Mouse (Mus musculus): Measurements from ENCODE around the gene Casc3.

Casc3 gene

DNA sequence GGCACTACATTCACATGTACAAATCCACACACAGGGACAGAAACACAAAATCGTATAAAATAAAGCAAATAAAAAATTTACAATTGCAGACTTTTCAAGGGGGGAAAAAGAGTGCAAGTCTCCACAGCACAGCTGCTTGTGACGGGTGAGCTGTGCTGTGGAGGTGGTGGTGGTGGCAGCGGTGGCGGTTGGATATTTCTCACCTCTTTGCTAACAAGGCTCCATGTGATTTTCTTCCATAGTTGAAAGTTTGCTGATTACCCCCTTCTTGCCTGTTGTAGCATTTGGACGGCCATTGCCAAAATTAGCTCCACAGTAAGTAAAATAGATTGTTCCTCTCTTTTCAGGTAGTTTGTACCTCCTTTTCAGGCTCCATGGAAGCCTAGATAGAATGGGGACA, at the start of gene Casc3:
Casc3 (plus strand) TSS at position 301 of the 400 bp plus-strand sequence.
- no peak for DNase-seq

DNA sequence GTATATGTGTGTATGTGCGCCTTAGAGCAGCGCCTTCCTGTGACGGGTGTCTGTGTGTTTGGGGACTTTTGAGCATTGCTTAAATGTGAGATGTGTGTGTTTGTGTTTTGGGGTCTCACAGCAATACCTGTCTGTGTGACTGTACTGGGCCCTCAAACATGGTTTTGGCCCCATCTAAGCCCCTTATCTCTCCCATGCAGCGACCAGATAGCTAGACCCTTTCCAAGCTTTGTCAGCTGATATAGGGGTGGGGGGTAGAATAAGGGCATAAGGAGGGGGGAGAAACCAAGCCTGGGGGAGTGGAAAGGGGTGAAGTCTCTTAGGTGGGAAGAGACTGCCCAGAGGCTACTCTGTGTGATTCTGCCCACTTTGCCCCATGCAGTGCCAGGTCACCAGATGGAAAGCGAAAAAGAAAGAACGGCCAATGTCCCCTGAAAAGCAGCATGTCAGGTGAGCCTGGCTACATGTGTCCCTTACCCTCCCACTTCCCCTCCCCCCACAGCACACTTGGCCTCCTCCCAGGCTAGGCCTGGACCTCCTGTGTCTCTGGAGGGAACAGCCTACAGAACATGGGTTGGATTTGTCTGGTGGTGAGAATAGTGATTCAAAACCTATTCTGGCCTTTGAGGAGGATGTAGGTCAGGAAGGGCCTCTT, 48.9 kb upstream of the Casc3 start:
- DNase-seq: no peak

GRCm38 (mm10) chr11:98756711-98757110, 48.0 kb upstream of the Casc3 start:
- no peak for DNase-seq

GRCm38 (mm10) chr11:98761939-98762338, 42.8 kb upstream of the Casc3 start:
- DNase-seq: no peak

GRCm38 (mm10) chr11:98762756-98763501, 41.8 kb upstream of the Casc3 start:
- DNase-seq: no peak

GRCm38 (mm10) chr11:98763502-98763861, 41.2 kb upstream of the Casc3 start:
- DNase-seq: no peak

DNA sequence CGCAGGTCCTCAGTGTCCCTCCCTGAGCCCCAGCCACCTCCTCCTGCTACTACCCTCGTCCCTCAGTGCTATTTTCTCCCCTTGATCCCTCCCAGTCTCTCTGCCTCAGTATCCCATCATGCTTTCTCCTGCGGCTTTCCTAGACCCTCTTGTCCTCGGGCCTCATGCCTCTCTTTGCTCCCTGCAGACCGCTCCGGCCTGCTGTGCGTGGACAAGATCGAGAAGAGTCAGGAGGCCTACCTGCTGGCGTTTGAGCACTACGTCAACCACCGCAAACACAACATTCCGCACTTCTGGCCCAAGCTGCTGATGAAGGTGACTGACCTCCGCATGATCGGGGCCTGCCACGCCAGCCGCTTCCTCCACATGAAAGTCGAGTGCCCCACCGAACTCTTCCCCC, 40.6 kb upstream of the Casc3 start:
- DNase-seq: no peak

DNA sequence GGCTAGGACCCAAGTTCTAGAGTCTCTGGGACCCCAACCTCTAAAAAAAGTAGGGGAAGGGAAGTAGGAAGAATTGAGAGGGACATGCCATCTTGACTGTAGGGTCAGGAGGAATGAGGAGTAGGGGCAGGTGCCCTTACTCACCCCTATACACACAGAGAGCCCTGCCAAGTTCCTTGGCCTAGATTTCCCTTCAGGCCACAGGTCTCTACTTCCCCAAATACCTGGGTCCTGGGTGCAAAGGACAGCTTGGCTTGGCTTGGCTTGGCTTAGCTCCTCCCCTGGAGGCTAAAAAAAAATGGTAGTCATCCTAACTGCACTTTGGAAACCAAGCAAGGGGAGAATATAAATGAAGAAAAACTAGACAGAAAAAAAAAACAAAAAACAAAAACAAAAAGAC, 40.0 kb upstream of the Casc3 start:
- DNase-seq: no peak

GRCm38 (mm10) chr11:98765421-98766309, 39.0 kb upstream of the Casc3 start:
- DNase-seq: no peak

GRCm38 (mm10) chr11:98766346-98766745, 38.4 kb upstream of the Casc3 start:
- no peak for DNase-seq

DNA sequence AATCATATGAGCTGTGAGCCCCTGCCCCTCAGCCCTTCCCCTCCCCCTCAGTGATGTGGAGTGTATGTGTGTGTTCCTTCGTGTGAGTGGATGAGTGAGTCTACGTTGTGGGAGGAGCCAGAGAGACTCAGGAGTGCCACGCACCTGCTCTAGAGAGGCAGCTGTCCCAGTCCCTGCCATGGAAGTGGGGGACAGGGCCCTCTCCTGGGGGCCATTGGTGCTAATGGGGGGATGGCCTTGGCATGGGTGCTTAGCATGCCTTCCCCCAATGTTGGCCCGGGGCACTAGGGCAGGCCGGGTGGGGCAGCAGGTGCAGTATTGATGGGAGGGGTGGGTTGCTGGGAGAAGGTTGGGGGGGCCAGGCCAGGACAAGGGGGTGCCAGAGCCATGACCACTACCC, 37.9 kb upstream of the Casc3 start:
- no peak for DNase-seq

GRCm38 (mm10) chr11:98767276-98767675, 37.4 kb upstream of the Casc3 start:
- DNase-seq: no peak

DNA sequence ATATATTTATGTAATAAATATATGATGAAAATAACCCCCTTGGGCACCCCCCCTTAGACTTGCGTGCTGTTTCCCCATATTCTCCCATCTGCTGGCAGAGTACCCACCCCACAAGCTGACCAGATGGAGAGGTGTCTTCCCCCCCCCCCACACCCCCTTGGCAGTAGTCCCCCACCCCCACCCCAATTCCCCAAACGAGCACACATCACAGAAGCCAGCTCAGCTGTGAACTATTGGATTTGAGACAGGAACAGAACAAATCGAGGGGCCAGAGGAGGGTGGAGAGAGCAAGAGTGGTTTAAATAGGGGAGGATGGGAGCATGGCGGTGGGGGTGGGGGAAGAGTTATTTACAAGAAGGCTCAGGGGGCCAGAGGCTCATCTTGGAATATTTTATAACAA, 37.0 kb upstream of the Casc3 start:
- no peak for DNase-seq

DNA sequence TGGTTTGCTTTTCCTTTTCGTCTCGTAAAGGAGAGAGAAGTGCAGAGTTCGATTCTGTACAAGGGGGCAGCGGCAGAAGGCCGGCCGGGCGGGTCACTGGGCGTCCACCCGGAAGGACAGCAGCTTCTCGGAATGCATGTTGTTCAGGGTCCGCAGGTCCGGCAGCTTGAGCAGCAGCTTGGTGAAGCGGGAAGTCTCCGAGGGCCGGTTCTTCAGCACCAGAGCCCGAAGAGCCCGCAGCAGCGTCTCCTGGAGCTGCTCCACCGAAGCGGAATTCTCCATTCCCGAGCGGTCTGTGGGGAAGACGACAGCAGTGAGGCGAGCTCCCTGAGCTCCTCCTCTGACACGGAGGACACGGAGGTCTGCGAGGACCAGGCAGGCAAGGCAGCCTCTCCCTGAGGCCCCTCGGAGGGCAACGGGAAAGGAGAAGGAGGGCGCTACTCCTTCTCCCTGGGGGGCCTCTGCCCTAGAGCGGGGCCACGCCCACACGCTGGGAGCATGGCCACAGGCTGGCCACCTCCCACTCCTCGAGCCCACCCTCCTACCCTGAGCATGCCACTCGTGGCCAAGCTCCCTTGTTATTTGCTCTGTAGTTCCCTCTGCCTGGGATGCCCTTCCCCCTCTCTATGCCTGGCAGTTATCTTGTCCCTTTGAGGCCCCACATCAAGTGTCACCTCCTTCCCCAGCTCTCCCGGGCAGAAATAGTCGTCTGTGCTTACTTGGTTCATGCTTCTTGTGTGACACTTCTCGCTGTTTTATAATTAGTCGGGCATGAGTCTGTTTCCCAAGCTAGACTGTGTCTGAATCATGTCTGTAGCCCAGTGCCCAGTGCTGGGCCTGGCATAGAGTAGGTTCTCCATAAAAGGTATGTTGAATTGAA, 36.3 kb upstream of the Casc3 start:
- DNase-seq: no peak

DNA sequence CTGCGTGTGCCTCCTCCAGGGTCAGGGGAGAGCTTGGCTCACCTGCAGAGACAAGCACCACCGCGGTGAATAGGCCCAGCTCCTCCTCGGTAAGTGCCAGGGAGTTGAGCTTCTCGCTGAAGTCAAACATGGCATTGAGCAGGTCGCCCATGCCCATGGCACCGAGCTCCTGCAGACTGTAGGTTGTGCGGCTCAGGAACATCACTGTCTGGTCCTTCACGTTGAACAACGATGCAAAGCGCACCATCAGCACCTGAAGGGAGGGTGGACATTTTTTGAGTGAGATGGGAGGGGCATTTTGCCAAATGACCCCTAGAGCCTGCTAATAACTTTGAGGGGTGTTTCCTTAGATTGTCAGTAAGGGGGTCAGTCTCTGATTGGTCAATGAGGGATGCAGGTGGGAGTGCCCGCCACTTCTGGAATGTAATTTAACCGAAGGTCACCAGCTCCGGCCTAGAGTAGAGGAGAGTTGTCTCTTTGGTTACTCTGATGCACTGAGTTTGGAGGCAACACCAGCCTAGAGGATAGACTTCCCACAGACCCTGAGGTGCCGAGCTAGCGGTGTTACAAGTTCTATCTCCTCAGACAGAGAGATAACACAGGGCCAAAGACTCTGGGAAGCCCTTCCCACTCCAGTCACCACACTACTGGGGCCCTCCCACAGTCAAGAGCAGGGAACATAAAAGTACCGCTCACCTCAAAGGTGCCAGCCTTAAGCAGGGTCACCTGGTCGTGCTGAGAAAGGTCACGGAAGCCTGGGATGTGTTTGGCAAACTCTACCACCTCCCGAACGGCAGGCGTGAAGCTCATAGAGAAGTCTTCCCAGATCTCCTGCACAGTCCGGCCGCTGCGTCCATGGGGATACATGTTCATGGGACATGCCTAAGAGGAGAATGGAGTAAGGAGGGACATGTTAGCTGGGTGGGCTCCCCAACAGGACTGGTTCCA, 35.4 kb upstream of the Casc3 start:
- DNase-seq: no peak

GRCm38 (mm10) chr11:98770096-98770975, 34.4 kb upstream of the Casc3 start:
- no peak for DNase-seq

- DNase-seq: no peak
Measured at GRCm38 (mm10) chr11:98771131-98771530, 33.6 kb upstream of the Casc3 start.

- DNase-seq: no peak
Measured at GRCm38 (mm10) chr11:98771844-98772525, 32.7 kb upstream of the Casc3 start.

- no peak for DNase-seq
Measured at GRCm38 (mm10) chr11:98772667-98773171, 32.0 kb upstream of the Casc3 start.

Data from cerebellum, adult 11 months (tissue).